Mouse (Mus musculus) yolk sac, embryonic 10.5 days (tissue): Measurements from ENCODE around the gene Pcdh15.

Experiments used
- DNase-seq: peaks from one replicate; pipeline ENCODE4 v3.0.0-alpha.2; 2017; ENCODE audit warnings: low spot score

The Pcdh15 gene

DNA sequence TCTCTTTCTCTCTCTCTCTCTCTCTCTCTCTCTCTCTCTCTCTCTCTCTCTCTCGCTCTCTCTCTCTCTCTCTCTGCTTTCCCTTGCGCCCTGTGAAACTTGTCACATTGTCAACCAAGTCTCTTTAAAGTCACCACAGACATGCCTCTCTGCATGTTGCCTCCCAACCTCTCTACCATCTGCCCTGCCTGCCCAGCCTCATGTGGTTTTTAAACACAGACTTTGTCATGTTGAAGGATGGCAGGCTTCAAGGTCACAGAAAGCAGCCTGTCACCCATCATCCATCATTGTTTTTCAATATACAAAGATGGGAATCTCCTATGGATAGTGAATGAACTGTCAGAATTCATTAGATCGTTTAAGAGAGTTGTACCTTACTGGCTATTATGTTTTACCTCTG, 1207.9 kb downstream of the Pcdh15 start:
- no peak for DNase-seq

GRCm38 (mm10) chr10:74316091-74316490, 1216.9 kb downstream of the Pcdh15 start:
- DNase-seq, result no peak

DNA sequence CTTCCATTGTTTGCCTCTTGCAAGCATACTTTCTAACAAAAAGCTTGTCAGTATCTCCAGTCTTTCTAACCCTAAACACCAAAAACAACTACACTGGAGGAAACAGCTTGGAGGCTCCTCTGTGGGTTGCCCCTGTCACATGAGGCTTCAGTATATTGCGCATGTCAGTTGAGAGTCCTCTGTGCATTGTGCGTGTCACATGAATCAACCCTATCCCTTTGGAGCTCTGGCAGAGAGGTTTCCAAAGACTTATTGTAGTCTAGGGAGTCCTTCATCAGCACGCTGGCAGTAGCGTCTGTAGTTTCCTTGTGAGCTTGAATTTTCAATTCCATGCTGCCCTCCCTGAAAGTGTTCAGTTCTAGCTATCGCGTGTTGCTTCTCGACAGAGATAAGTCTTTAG, 1236.3 kb downstream of the Pcdh15 start:
- DNase-seq, result no peak

- DNase-seq, result no peak
Measured at GRCm38 (mm10) chr10:74339247-74340160, 1240.4 kb downstream of the Pcdh15 start.

GRCm38 (mm10) chr10:74359526-74359925, 1260.4 kb downstream of the Pcdh15 start:
- DNase-seq, result no peak

- no peak for DNase-seq
Measured at GRCm38 (mm10) chr10:74378697-74379096, 1279.6 kb downstream of the Pcdh15 start.

DNA sequence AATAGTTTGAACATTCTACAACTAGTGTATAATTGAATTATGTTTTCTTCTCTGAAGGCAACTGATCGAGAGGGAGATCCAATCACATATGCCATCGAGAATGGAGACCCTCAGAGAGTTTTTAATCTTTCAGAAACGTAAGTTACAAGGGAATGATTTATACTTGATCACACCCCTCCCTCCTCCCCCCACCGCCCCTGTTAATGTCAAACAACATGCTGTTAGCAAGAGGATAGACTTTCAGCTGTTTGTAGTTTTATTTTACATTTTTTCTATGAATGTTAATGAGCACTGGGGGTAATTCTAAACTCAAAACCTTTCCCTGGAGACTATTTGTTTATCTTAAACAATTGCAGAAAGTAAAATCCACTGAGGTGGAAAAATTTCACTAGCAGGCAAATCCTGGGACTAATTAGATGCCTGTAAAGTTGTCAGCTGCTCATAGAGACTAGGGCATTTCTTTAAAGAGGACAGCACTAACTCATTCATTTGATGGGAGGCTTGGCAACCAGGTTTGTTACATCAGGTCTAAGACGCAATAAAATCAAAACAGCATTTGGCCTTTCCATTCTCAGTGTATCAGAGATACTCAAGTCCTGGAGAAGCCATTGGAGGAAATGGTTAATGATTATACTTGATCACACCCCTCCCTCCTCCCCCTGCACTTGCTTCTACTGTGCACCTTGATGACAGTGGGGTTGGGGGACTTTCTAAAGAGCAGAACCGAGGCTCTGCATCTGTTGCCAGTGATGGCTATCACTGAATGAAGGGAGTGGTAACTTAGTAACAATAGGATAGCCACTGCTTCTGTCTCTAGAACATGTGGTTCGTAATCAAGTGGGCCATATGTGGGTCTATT, 1280.4 kb downstream of the Pcdh15 start:
- no peak for DNase-seq

DNA sequence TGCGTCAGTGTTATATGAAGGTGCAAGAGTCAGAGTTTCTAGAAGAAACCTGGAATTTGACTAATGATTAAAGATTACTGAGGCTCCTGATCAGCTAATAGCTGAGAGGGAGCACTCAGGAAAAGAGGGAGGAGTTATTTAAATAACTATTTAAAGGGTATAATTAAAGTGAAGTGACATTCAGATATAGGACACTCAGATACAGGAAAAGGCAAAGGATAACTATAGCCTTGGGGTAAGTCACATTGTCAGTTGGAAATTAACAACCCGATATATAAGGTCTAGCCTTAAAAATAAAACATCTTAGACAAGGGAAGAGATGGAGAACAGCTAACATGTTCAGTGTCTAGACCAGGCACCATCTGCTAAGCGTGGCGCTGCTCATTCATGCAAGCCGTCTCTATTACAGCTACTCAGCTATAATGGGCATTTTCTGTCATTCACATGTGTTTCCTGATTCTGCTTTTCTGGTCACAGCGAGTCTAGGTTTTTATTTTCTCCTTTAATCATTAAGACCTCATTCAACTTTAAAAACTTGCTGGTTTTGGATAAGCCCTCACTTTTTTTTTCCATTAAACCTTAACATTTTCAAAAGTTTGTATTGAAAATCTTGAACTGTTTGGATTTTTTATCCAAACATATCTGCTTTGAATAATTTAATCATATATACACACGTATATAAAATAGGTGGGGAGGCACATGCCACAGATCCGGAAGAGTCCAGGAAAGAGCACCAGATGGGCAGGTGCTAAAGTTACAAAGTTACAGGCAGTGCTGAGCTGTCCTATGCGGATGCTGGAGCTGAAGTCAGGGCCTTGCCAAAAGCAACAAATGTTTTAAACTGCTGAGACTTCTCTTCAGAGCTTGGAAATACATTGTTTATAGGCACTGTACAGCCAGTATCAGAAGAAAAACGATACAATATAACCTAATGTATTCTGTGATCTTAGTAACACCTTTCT, 1288.7 kb downstream of the Pcdh15 start:
- no peak for DNase-seq

- DNase-seq, result no peak
Measured at GRCm38 (mm10) chr10:74403111-74403510, 1304.0 kb downstream of the Pcdh15 start.

DNA sequence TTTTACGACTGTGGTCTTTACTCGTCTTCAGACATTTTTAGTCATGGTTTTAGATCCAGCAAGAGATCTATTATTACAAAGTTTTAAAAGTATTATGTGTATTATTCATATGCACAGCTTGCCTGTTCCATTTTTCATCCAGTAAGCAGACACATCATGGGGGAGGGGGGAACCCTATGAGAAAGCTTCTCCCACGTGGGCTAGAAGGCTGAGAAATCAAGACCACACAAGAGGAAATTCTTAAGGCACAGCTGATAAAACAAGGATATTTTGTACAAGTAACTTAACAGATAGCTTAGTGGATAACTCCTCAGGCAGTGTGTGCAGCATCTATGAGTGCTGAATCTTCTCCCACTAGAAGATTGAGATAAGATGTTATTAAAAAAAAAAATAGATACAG, 1314.9 kb downstream of the Pcdh15 start:
- no peak for DNase-seq

- DNase-seq, result no peak
Measured at GRCm38 (mm10) chr10:74414945-74415344, 1315.8 kb downstream of the Pcdh15 start.

- no peak for DNase-seq
Measured at GRCm38 (mm10) chr10:74415359-74415758, 1316.2 kb downstream of the Pcdh15 start.

GRCm38 (mm10) chr10:74415949-74416348, 1316.8 kb downstream of the Pcdh15 start:
- DNase-seq, result no peak

- DNase-seq, result no peak
Measured at GRCm38 (mm10) chr10:74450069-74450468, 1350.9 kb downstream of the Pcdh15 start.

DNA sequence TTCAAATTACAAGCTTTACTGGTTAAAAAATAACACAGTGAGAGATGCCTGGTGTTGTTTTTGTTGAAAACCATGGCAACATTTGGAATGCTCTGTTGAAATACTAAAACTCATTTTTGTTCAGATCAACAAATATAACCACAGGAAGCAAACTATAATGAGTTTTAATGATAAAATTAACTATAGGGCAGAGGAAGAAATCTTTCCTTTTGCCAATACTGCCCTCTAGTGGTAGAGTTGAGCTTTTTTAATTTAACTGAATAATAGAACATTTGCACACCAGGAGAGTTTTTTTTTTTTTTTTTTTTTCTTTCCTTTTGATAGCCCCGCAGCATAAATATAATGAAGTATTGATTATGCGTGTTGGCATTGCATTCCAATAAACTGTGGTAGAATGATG, 1364.8 kb downstream of the Pcdh15 start:
- no peak for DNase-seq

DNA sequence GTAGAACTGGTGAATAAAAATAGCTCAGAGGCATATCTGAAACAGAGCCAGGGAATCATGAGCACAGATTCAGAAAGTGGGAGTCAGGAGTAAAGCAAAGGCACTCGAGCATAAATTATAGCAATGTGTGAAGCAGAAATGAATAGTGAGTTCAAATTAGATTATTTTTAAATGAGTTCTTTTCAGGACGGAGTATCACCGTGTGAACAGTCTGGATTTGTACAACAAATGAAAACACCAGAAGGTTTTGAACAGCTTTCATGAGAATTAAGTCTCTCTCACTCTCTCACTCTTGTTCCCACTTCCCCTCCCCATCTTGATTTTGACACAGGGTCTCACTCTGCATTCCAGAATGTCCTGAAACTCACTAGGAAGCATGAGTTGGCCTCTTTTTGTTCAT, 1381.6 kb downstream of the Pcdh15 start:
- DNase-seq, result no peak

GRCm38 (mm10) chr10:74512315-74512714, 1413.2 kb downstream of the Pcdh15 start:
- DNase-seq, result no peak

- no peak for DNase-seq
Measured at GRCm38 (mm10) chr10:74513743-74514142, 1414.6 kb downstream of the Pcdh15 start.

DNA sequence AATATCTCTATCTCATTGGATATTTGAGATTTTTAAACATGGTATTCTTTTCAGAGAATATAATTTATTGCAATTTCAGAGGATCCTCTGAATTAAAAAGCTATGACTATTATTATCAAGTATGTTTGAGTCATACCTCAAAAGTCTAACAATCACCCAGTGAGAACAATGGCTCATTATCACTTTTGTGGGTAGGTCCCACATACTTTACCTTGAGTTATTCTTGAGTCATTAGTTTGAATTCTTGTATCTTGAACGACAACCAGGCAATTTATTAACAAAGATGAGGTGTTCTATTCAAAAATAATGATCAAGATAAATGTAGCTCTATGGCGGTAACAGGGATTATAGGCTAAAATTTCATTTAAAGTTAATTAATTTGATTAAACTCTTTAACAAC, 1439.2 kb downstream of the Pcdh15 start:
- DNase-seq, result no peak

GRCm38 (mm10) chr10:74555326-74555725, 1456.2 kb downstream of the Pcdh15 start:
- DNase-seq, result no peak

DNA sequence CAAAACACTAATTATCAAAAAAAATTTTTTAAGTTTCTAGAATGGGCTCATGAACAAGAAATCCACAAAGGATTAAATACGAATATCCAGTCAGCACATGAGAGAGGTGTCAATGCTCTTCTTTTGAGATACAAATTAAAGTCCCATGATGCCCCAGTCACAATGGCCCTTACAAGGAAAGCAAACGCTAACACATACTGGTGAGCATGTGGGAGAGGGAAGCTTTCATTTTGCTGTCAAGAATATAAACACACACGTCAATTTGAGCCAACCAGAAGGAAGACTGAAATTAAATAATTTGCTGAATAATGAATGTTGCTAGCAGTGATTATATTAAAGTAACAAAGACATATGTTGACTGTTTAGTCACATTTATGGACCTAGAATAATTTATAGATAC, 1470.5 kb downstream of the Pcdh15 start:
- no peak for DNase-seq

- DNase-seq, result no peak
Measured at GRCm38 (mm10) chr10:74579924-74580323, 1480.8 kb downstream of the Pcdh15 start.
